ENCODE assay signal across 13 mouse cellular contexts in the genomic region with DNA sequence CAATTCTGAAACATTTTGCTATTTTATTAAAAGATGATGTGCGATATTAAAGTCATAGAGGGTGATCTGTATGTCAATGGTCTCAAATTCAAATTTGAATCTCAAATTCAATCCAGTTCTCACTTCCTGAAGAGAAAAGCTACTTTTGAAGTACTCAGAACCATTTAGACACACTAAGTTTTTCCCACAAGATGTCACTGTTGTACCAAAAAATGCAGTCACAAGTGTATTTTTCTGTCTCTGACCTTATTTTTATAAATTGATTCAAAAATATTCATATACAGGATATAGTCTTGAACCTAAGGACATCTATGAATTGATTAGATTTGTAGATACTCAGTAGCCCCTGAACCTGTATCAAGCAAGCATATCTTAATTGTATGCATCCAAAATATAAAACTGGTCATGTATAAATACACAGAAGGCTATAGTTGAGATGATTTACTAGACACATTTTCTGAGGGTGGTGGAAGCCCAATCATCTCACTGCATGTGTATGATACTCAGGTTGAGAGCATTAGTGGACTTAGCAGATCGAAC.
DNase-seq lines count a peak whose midpoint lies in the region; ATAC-seq and TF ChIP-seq lines count a peak whose summit lies in the region.
"Had no signal": no experiment of that assay in that cellular context is flagged by ENCODE, and none has a peak within 500 bp of the region (broad histone marks: within the 10 kb centered on the region; RNA-seq: fewer than 3 reads in every experiment).

No protein-coding gene starts in this region.

- no peak overlapping the region for H3K4me2 ChIP-seq in forebrain, embryonic 14.5 days (ENCODE audit: low read length)
- no peak overlapping the region for H3K4me2 ChIP-seq in forebrain, embryonic 12.5 days
- H3K4me2 ChIP-seq: limb, embryonic 15.5 days had no signal

- WGBS in forebrain, embryonic 14.5 days = 81% methylated on average over 2 of the region's 2 CpGs
- WGBS in forebrain, embryonic 12.5 days = 78% methylated on average over 2 of the region's 2 CpGs

- 0 out of 2 replicates have a peak, but pooled peaks have one; percentile 5 for TF ChIP-seq CTCF in E14TG2a.4 (conservative IDR thresholded peaks at IDR 0.05; ENCODE audit: low read length)

- no peak overlapping the region for H3K9ac ChIP-seq in forebrain, embryonic 14.5 days (ENCODE audit: low read length)
- no peak overlapping the region for H3K9ac ChIP-seq in forebrain, embryonic 12.5 days
- H3K9ac ChIP-seq: limb, embryonic 15.5 days had no signal

- no peaks in the 10 kb centered on the region for H3K36me3 ChIP-seq in forebrain, embryonic 14.5 days (ENCODE audit: control insufficient read depth, insufficient read depth, low read length)
- H3K36me3 ChIP-seq in forebrain, embryonic 12.5 days (replicated peaks) = no peaks in the 10 kb centered on the region
- no peaks in the 10 kb centered on the region for H3K36me3 ChIP-seq in E14TG2a.4 (ENCODE audit: insufficient read depth, low read length)
- H3K36me3 ChIP-seq: limb, embryonic 15.5 days had no signal

- intact Hi-C loops in left cerebral cortex, postnatal 14 days (cut with DNase I) = loop anchor here (5.0 kb wide), 1 partner anchor 1531 kb away; no protein-coding TSS in a partner anchor
- intact Hi-C loops in left cerebral cortex, postnatal 36 days (cut with DNase I) = loop anchor here (1.0 kb wide), 1 partner anchor 325 kb away; no protein-coding TSS in a partner anchor

- no peak overlapping the region for H3K4me3 ChIP-seq in forebrain, embryonic 14.5 days (ENCODE audit: low read depth, low read length)
- H3K4me3 ChIP-seq in forebrain, embryonic 12.5 days (replicated peaks) = no peak overlapping the region
- no peak overlapping the region for H3K4me3 ChIP-seq in E14TG2a.4 (replicated peaks; ENCODE audit: low read length)
- H3K4me3 ChIP-seq: limb, embryonic 15.5 days had no signal

- H3K27me3 ChIP-seq in forebrain, embryonic 14.5 days (replicated peaks; ENCODE audit: control insufficient read depth, insufficient read depth, low read length) = no peaks in the 10 kb centered on the region
- H3K27me3 ChIP-seq in forebrain, embryonic 12.5 days = no peaks in the 10 kb centered on the region
- H3K27me3 ChIP-seq in E14TG2a.4 (ENCODE audit: insufficient read depth, low read length) = no peaks in the 10 kb centered on the region
- H3K27me3 ChIP-seq: limb, embryonic 15.5 days had no signal

- ATAC-seq in forebrain, embryonic 14.5 days = no peak
- no peak for ATAC-seq in forebrain, embryonic 12.5 days (ENCODE audit: low FRiP score)
- ATAC-seq: CD4-positive, CD25-positive, alpha-beta regulatory T cell, adult 4 months had no signal

- H3K4me1 ChIP-seq in forebrain, embryonic 14.5 days (ENCODE audit: control insufficient read depth, insufficient read depth, low read length) = no peaks in the 10 kb centered on the region
- H3K4me1 ChIP-seq in forebrain, embryonic 12.5 days = no peaks in the 10 kb centered on the region
- H3K4me1 ChIP-seq in E14TG2a.4 (replicated peaks; ENCODE audit: low read depth, low read length) = no peaks in the 10 kb centered on the region
- H3K4me1 ChIP-seq: limb, embryonic 15.5 days had no signal

- H3K9me3 ChIP-seq in forebrain, embryonic 14.5 days (replicated peaks; ENCODE audit: control insufficient read depth, low read length) = no peaks in the 10 kb centered on the region
- H3K9me3 ChIP-seq in forebrain, embryonic 12.5 days = no peaks in the 10 kb centered on the region
- no peaks in the 10 kb centered on the region for H3K9me3 ChIP-seq in E14TG2a.4 (ENCODE audit: low read length)
- H3K9me3 ChIP-seq: limb, embryonic 15.5 days had no signal

- peak; percentile 78 for DNase-seq in forebrain, embryonic 14.5 days (ENCODE audit: low spot score)
- DNase-seq in left cerebral cortex, postnatal 14 days (ENCODE audit: low spot score in 2 of 2) = peak; percentile 24 to 49
- no peak for DNase-seq in left cerebral cortex, postnatal 36 days (ENCODE audit: low spot score in 2 of 2)
- DNase-seq in embryo, embryonic 11.5 days (ENCODE audit: low read depth, low spot score) = peak; percentile 17
- DNase-seq in MN1 (ENCODE audit: low spot score) = no peak
- no peak for DNase-seq in kidney, adult 11 months
- DNase-seq: gastrocnemius, postnatal 25 days; kidney, postnatal 25 days; right cerebral cortex, postnatal 4 days had no signal

- no peak overlapping the region for H3K27ac ChIP-seq in forebrain, embryonic 14.5 days (ENCODE audit: low read depth, low read length)
- H3K27ac ChIP-seq in forebrain, embryonic 12.5 days = no peak overlapping the region
- H3K27ac ChIP-seq: limb, embryonic 15.5 days had no signal

Comparison
In these comparisons a context has a peak if more than half of its experiments do, and no peak if none do; other contexts are left out.
1. DNase-seq: peak in forebrain, embryonic 14.5 days (single experiment), left cerebral cortex, postnatal 14 days (2 of 2) and embryo, embryonic 11.5 days (single experiment); none in left cerebral cortex, postnatal 36 days (0 of 2), MN1 (single experiment) and kidney, adult 11 months (single experiment).